Mouse (Mus musculus): Measurements from ENCODE around the gene Prrc2a. TPM values are rescaled to one million over a fixed set of nuclear protein-coding genes. Genes with fewer than 3 reads are reported as not detected.
A peak's percentile ranks its signal among the peaks of the same experiment; 100 is the strongest.

Prrc2a gene
- total RNA-seq, 4 experiments from 2014 or later = 302 to 328 (median 308) TPM

DNA sequence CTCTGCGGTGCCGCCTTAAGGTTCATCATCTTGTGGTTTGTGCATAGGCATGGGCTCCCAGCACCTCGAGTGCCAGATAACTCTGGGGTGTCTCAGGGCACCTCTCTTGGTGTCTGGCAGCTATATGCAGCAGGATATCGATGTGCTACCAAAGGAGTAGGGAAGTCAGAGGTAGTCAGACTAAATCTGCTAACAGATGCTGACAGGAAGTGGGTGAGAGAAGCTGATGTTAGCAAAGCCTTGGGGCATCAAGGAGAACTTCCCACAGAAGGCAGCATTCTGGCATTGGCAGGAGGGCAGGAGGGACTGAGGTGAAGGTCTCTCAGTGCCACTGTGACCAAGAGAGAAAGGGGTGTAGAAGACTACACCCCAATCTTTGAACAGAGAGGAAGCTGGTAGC is 25.4 kb upstream of the Prrc2a start:
- DNase-seq (ENCODE audit: low spot score in 2 of 2) = no peak

- DNase-seq (ENCODE audit: low spot score in 2 of 2) = no peak
These were observed 24.5 kb upstream of the Prrc2a start for GRCm38 (mm10) chr17:35189186-35189585.

DNA sequence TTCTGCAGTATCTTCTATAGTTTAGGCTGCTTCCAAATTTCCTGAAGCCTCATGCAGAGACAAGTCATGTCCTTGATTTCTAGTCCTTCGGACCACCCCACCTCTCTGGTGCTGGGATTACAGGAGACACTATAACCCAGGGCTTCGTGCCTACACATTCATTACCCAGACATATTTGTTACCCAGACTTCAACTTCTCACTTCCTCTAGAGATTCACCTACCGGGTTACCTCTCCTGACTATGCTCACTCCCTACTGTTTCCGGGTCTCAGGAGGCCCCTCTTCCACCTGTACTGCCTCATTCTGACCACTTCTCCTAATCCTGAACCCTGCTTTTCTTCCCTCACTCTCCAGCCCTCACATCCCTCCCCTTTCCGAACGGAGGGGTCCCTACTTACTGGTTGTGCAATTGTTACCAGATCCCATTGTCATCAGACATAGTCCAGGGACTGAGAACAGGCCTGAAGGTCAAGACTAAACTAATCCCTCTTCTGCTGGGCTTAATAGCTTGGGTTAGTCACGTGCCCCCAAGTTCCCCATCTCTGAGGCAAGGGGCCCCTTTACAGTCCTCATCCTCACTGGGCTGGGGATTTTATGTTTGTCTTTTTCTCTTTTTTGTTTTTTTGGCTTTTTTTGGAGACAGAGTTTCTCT is 23.4 kb upstream of the Prrc2a start, which contains the start of gene Lst1:
Gene Lst1, minus strand, starts transcription at position 481 of the 652 bp plus-strand sequence.
- DNase-seq (ENCODE audit: low spot score in 2 of 2) = no peak

- no peak for DNase-seq (ENCODE audit: low spot score in 2 of 2)
These were observed 22.6 kb upstream of the Prrc2a start for GRCm38 (mm10) chr17:35187345-35187744.

GRCm38 (mm10) chr17:35186681-35187080 is 22.0 kb upstream of the Prrc2a start:
- no peak for DNase-seq (ENCODE audit: low spot score in 2 of 2)

- no peak for DNase-seq (ENCODE audit: low spot score in 2 of 2)
These were observed 21.2 kb upstream of the Prrc2a start for GRCm38 (mm10) chr17:35185639-35186611.

- no peak for DNase-seq (ENCODE audit: low spot score in 2 of 2)
These were observed 15.4 kb upstream of the Prrc2a start for GRCm38 (mm10) chr17:35180093-35180492.

GRCm38 (mm10) chr17:35178528-35178927 is 13.8 kb upstream of the Prrc2a start:
- peak in 1 of 2 experiments; percentile 55 for DNase-seq (ENCODE audit: low spot score in 2 of 2)

GRCm38 (mm10) chr17:35175968-35176367 is 11.3 kb upstream of the Prrc2a start, which contains the start of gene Aif1:
TSS of gene Aif1 (minus strand) at chr17:35176068.
- DNase-seq (ENCODE audit: low spot score in 2 of 2) = no peak

- DNase-seq (ENCODE audit: low spot score in 2 of 2) = no peak
These were observed 10.7 kb upstream of the Prrc2a start for GRCm38 (mm10) chr17:35175382-35175781.

GRCm38 (mm10) chr17:35174201-35174977 is 9.7 kb upstream of the Prrc2a start:
- no peak for DNase-seq (ENCODE audit: low spot score in 2 of 2)

GRCm38 (mm10) chr17:35173329-35173728 is 8.6 kb upstream of the Prrc2a start:
- DNase-seq (ENCODE audit: low spot score in 2 of 2) = no peak

DNA sequence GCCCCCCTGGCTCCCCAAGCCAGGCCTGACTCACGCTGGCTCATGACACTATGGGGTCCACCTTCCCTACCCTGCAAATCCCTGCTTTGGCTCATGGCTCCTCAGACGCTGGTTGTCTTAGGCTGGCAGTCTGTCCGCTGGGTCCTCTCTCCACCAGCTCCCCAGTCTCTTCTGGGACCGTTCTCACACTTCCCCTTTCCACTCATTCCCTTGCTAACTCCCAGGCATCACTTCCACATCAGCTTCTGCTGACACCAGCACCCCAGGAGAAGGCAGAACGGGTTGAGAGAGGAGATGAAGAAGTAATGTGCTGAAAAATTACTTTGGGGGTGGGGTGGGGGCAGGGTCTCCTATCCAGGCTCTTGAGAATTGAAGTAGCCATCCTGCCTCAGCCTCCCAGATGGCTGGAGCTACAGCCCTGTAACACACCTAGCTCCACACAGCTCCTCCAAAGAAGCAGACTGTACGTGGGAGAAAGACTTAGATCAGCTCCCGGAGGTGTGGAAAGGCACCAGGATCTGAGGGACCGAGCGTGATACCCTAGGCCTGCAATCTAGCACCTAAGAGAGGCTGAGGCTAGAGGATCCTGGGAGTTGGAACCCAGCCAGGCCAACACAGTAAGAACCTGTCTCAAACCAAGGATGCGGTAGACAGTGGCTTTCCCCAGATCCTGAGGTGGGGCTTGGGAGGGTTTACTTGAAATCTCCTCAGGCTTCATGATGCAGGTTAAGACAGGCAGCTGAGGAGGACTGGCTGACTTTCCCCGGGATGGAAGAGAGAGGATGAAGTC is 7.9 kb upstream of the Prrc2a start:
- no peak for DNase-seq (ENCODE audit: low spot score in 2 of 2)

GRCm38 (mm10) chr17:35168541-35169207 is 4.0 kb upstream of the Prrc2a start:
- DNase-seq (ENCODE audit: low spot score in 2 of 2) = no peak

GRCm38 (mm10) chr17:35167794-35168193 is 3.1 kb upstream of the Prrc2a start:
- no peak for DNase-seq (ENCODE audit: low spot score in 2 of 2)

DNA sequence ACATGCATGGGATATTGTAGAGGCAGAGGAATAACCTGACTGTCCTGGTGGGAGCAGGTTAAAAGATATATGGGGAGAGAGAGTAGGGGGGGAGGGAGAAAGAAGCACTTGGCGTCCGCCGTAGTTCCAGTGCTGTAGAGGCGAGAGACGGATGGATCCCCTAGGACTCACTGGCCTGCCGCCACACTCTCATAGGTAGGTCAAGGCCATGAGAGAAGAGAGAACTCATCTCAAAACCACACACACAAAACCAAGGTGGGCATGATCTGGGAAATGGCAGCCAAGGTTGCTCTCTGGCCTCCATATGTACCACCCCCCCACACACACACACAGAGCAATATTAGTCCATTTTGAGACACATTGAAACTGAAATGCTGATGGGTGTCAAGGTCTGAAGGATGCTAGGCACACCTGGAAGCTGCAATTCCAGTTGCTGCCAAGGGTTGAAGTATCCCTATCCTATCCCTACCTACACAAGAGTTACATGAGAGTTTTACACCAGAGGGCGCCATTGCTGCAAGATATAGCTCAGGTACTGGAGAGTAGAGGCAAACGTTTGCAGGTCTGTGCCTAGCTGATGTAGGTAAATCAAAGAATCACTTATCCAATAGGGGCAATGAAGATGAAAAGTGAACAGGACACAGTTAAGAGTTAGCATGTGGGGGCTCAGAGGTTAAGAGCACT is 1.8 kb upstream of the Prrc2a start:
- peak; percentile 58 to 66 for DNase-seq (ENCODE audit: low spot score in 2 of 2)

DNA sequence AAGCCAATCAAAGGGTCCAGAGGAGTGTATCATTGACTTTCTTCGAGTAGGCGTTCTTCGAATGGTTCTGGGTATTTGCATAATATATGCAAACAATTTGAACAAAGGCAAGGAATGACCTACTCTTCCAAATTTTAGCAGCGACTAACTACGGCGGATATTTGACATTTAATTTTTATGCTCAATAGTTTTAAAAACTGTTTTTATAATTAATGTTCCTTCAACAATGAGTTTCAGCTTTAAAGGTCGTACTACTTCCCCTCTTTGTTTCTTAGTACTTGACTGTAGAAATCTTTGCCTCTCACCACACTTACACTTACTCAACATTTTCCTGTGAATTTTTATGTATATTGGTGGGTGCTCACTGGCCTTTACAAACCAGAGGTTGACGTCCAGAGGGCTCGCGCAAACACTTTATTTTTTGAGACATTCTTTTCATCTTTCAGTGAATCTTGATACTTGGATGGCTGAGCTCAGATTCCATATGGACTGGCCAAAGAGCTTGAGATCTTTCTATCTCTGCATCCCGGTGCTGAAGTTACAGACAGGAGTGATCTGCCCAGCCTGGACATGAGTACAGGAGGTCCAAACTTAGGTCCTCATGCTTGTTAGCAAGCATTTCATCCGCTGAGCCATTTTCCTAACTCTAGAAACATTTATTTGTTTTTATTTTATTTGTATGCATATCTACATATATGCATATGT is 906 bp upstream of the Prrc2a start:
- no peak for DNase-seq (ENCODE audit: low spot score in 2 of 2)

- DNase-seq (ENCODE audit: low spot score in 2 of 2) = no peak
These were observed 504 bp downstream of the Prrc2a start for GRCm38 (mm10) chr17:35164218-35164567.

All from layer of hippocampus, adult 8-10 months (tissue).